Mouse (Mus musculus): Measurements from ENCODE around the gene Cdyl2. TPM values are rescaled to one million over a fixed set of nuclear protein-coding genes. Genes with fewer than 3 reads are reported as not detected.

Cdyl2 gene
- polyA plus RNA-seq, 1 experiment = 4.2 TPM

DNA sequence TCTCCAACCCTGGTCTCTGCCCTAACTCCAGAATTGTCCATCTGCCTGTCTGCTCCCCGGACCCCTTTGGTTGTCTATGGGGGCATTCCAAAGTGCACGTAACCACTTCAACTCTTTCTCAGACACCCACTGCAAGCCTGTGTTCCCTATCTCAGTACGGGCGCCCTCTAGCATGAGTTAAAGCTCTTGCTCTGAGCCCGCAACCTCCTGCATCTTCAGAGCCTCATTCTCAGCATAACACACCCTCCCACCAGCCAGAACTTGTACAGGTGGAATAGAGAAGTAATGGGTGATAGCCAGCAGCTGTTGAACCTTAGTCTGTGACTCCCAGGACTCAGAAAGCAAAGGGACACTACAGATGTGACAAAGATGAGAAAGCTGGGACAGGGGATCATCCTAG lies 196.0 kb downstream of the Cdyl2 start:
- H3K4me3 ChIP-seq (ENCODE audit: insufficient read depth, low read length) = no peak overlapping the region
- no peak overlapping the region for H3K27ac ChIP-seq (ENCODE audit: insufficient read depth, low read length)
- TF ChIP-seq POLR2A (IDR thresholded peaks at IDR 0.05; ENCODE audit: extremely low read depth, insufficient read depth, low read length) = no peak
- no peak for TF ChIP-seq CTCF (IDR thresholded peaks at IDR 0.05; ENCODE audit: extremely low read depth, insufficient read depth, low read length)

DNA sequence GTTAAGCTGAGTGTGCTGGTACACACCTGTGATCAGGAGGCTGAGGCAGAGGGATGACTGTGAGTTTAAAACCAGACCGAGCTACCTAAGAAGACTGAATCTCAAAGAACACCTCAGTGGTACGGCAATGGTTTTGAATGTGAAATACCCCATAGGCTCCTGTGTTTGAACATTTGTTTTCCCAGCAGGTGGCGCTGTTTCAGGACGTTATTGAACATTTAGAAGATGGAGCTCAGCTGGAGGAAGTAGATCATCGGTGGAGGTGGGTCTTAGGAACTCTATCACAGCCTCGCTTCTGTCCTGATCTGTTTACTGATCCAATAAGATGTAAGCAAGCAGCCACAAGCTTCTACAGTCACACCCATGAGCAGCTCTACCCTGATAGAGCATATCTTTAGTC lies 199.7 kb downstream of the Cdyl2 start:
- Histone ChIP-seq H3K27ac (ENCODE audit: insufficient read depth, low read length) (no peak overlapping the region), H3K4me1 (ENCODE audit: control insufficient read depth, insufficient read depth, low read length) (no peaks in the 10 kb centered on the region), H3K4me3 (ENCODE audit: insufficient read depth, low read length) (no peak overlapping the region)
- TF ChIP-seq CTCF (IDR thresholded peaks at IDR 0.05; ENCODE audit: extremely low read depth, insufficient read depth, low read length) = no peak
- no peak for TF ChIP-seq POLR2A (IDR thresholded peaks at IDR 0.05; ENCODE audit: extremely low read depth, insufficient read depth, low read length)

More for the DNA sequence above, 196.0 kb downstream of the Cdyl2 start:
- no peaks in the 10 kb centered on the region for H3K4me1 ChIP-seq (ENCODE audit: control insufficient read depth, insufficient read depth, low read length)

DNA sequence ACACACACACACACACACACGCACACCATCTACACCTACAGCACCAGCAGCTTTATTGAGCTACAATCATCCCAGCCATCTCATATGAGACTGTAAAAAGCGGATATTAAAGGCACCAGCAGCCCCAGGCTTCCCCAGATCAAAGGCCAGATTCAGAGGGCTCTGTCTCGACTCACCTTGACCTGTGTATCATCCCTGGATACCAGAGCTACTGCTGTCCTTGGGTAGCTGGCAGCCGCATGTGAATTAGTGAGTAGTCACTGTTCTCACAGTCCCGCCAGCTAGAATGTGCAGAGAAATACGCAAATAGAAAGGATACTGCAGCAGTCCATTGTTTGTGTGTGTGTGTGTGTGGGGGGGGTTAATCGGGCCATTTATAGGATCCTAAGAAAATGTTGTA lies 204.1 kb downstream of the Cdyl2 start:
- H3K4me3 ChIP-seq (ENCODE audit: insufficient read depth, low read length) = no peak overlapping the region
- no peaks in the 10 kb centered on the region for H3K4me1 ChIP-seq (ENCODE audit: control insufficient read depth, insufficient read depth, low read length)
- TF ChIP-seq CTCF (IDR thresholded peaks at IDR 0.05; ENCODE audit: extremely low read depth, insufficient read depth, low read length) = no peak
- no peak for TF ChIP-seq POLR2A (IDR thresholded peaks at IDR 0.05; ENCODE audit: extremely low read depth, insufficient read depth, low read length)
- no peak overlapping the region for H3K27ac ChIP-seq (ENCODE audit: insufficient read depth, low read length)

DNA sequence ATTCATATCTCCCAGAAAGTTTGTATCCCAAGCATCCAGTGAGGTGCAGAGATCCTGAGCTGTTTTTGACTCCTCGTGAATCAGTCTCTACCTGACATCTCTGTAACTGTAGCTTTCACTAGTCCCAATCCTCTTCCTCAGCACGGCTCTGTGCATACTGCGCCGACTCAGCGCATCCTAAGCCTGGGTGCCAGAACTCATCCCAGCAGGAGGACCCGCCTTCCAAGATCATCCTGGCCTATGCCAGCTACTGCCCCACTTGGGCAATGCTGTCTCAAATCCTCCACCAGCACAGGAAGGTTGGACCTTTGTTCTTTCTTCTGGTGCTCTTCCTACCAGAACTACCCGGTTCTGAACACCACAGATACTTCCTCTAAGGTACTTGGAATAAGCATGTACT lies 207.9 kb downstream of the Cdyl2 start:
- TF ChIP-seq CTCF (IDR thresholded peaks at IDR 0.05; ENCODE audit: extremely low read depth, insufficient read depth, low read length) (no peak), POLR2A (IDR thresholded peaks at IDR 0.05; ENCODE audit: extremely low read depth, insufficient read depth, low read length) (no peak)
- Histone ChIP-seq H3K4me1 (ENCODE audit: control insufficient read depth, insufficient read depth, low read length) (no peaks in the 10 kb centered on the region), H3K4me3 (ENCODE audit: insufficient read depth, low read length) (no peak overlapping the region), H3K27ac (ENCODE audit: insufficient read depth, low read length) (no peak overlapping the region)

Other genes with a start within 250 kb of the Cdyl2 start
- gene Dynlrb2, start 228.0 kb downstream of the Cdyl2 start, polyA plus RNA-seq (2012; rRNA removed) = 3.3 and 7.6 TPM in 2 replicates
- gene Cmc2, start 188.5 kb upstream of the Cdyl2 start, polyA plus RNA-seq (2012; rRNA removed) = 19.6 and 21.6 TPM in 2 replicates
- 1.5 and 2.4 TPM in 2 replicates for gene Cenpn, start 188.7 kb upstream of the Cdyl2 start, polyA plus RNA-seq (2012; rRNA removed)
- gene Atmin, start 210.4 kb upstream of the Cdyl2 start, polyA plus RNA-seq (2012; rRNA removed) = 40.2 and 40.6 TPM in 2 replicates
- 7.2 and 7.3 TPM in 2 replicates for gene 1700030J22Rik, start 246.0 kb upstream of the Cdyl2 start, polyA plus RNA-seq (2012; rRNA removed)

Data from cortical plate, adult 2 months (tissue).